Mouse (Mus musculus): ENCODE results near the gene Acoxl. TPM values are rescaled to one million over a fixed set of nuclear protein-coding genes. Genes with fewer than 3 reads are reported as not detected.

Gene Acoxl
- total RNA-seq, 1 experiment from 2014 or later: 1.7 TPM

DNA sequence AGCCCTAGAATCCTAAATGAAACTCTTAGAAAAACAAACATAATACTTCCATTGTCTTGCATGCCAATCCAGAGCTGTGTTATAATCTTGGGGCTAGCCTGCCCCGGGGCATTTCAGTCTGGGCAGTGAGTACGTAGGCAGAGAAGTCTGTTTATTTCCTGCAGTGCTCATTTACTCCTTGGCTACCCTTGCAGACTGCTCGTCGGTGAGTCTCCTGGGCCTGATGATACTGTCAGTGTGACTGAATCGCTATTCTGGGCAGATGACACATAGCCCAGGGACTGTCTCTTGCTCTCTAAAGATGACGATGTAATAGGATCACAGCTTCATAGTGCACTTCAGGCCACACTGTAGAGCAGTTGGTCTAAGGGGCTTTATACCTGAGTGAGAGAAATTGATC is 56.2 kb downstream of the Acoxl start:
- DNase-seq: peak; percentile 4

DNA sequence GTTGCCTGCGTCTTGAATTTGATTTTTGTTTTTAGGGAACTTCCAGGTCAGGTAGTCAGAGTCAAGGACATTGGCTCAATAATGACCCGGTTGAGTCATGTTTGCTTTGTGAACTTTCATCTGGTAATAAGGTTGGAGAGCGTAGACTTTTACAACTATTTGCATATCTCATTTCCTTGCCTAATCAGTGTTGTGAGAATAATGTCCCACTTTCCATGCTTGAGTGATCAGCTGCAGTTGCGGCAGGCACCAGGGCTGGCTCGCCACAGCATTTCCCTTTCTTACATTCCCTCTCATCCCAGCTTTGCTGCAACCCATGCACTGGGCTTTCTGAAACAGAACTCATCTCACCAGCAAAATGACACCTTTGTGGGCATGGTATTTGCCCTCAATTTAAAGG is 59.0 kb downstream of the Acoxl start:
- DNase-seq: no peak

DNA sequence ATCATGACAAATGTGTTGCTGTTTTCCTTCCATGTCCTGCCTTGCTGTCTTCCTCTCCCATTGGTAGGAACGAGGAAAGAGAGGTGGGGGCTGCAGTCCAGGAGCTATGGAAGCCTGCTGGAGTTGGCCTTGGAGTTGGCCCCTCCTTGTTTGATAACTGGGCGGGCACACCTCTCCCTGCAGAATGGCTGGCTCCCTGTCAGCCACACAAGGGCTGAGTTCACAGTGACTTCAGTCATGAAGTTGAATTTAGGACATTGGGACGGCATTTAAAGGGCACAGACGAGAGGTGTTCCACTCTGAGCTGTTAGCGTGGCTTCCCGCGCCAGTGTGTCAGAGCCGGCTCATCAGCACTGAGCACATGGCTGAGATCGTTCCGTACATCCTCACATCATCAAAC is 66.2 kb downstream of the Acoxl start:
- no peak for DNase-seq

DNA sequence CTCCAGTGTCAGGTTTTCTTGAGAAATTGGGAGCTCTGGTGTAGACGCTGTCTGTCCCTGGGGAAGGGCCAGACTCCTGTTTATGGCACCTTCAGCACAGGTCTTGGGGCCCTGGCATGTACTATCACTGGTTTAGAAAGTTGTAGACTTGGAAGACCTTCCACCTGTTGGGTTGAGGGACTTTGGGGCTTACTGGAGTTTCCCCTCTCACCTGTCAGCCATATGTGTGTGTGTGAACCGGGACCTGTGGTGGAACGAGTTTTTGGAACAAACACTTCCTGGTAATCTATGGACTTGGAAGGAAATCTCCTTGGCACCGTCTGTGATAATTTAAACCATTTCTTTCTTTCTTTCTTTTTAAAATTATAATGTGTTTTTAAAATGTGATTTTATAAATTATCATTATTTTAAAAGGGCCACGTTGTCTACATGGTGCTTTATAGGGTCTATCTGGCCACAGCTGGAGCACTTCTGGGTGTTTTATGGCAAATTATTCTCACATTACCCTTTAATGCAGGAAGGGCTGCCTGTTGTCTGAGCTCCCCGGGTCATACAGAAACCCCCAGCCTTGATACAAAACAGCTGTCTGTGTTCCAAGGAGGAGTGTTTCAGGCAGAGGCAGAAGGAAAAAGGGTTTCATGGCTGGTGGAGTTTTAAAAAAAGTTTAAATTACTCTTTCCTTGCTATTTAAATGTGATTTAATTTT is 68.5 kb downstream of the Acoxl start:
- no peak for DNase-seq

DNA sequence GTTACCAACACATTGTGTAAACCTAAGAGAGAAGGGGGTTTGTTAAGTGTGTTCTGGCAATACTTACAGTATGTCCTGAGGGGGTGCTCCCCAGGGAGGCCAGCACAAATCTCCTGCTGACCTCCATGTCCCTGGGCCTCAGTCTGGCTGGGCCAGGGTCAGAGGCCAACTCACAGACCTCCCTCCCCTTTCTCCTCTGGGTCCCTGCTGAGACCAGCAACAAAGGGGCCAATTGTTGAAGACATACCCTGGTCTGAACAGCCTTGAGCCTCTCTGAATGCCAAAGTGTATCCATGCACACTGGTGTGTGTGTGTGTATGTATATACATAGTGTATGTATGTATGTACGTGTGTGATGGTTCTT is 69.0 kb downstream of the Acoxl start:
- DNase-seq: no peak

DNA sequence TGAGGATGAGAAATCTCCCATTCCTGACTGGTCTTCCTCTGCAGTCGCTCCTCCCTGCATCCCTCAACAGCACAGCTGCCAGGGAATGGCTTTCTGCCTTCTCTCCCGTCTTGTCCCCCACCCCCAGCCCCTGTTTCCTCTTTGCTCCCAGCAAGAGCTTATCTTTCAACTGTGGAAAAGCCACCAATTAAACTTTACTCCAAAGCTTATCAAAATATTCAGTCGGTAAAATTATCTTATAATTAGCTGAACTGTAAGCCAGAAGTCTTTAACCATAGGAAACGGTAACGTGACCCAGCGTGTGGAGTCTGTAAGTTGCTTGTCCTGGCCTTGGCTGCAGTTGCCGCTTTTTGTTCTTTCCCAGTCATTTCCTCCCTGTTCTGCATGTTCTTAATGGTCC is 70.2 kb downstream of the Acoxl start:
- DNase-seq: no peak

DNA sequence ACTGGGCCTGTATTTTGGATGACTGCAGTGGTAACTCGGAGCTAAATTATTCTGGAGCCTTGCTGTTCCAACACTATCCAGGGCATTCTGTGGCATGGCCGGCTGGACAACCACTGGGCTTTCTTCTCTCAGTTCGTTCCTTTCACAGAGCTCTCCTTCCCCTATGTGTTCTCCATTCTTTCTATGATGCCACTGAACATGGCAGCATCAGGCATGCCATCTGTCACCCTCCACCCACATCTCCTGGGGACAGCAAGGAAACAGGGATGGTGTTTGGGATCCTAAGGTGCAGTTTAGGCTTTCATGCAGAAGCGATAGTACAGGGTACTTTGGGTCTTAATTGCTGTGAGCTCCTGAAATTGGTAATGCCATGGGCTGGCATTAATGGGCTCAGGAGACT is 71.1 kb downstream of the Acoxl start:
- DNase-seq: no peak

DNA sequence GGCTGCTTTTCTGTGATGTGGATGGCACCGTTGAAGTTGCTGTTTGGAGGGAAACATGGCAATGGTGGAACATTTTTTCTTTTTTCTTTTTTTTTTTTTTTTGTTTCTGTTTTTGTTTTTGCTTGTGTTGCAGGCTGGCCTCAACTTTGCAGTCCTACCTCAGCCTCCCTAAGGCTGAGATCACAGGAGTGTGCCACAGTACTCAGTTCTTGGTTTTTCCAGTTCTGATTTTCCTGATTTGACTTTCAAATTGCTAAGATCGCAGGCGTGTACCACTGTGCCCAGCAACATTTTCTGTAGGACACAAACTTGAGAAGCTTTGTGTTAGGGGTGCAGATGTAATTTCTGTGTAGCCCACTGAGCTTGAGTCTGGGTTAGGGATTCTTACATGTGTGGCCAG is 72.9 kb downstream of the Acoxl start:
- DNase-seq: no peak

DNA sequence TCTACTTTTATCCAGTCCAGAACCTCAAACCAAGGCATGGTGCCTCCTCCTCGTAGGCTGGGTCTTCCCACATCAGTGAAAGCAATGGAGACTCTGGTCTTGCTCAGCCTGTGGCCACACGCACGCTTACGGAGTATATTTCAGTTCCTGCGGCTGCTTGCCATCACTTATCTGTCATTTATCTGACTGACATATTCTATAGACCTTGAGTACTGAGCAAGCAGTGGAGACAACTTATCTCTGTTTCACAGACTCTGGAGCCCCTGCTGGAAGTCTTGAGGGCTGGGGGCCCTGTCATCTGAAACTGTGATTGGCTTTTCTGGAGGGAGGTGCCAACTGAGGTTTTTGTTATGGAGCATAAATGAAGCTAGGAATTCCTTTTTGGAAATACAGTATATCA is 75.4 kb downstream of the Acoxl start:
- DNase-seq: no peak

DNA sequence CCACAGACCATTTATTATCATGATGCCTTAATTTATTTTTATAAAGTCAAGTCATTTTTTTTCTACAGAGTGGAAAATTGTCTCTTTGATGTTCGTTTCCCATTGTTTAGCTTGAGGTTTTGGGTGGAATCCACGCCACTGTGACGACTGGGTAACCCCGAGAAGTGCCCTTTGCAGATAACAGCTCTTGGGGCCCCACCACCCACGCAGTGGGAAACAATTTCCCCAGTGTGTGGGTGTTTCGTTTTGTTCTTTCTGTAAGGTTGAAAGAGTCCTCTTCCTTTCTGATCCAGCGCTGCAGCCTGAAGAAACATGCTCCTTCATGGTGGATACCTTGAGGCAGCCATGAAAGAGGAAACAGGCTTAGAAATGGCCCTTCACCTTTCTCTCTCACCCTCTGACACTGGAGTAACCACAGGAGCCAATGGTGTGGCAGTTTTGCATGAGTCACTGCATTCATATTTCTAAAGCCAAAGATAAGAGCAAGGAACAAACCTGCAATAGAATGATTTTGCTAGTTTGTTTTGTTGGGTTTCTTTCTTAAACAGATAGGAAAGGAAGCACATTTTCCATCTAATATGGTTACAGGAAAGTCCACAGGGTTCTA is 78.2 kb downstream of the Acoxl start:
- no peak for DNase-seq

DNA sequence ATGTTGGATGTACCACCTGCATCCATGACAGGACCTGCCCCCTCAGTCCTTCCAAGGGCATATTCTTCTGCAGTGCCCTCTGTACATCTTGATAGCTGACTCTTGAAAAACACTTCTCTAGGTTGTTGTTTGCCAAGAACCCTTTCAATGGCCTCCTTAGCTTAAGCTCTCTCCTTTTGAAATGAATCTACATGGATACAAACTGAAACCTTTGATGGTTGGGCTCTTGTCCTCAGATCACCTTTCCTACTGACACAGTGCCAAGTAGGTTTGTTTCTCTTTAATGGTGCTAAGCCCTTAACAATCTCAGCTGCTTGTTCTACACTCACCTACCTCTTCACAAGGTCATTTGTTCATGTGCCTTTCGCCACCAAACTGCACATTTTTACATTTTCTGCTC is 81.1 kb downstream of the Acoxl start:
- no peak for DNase-seq

DNA sequence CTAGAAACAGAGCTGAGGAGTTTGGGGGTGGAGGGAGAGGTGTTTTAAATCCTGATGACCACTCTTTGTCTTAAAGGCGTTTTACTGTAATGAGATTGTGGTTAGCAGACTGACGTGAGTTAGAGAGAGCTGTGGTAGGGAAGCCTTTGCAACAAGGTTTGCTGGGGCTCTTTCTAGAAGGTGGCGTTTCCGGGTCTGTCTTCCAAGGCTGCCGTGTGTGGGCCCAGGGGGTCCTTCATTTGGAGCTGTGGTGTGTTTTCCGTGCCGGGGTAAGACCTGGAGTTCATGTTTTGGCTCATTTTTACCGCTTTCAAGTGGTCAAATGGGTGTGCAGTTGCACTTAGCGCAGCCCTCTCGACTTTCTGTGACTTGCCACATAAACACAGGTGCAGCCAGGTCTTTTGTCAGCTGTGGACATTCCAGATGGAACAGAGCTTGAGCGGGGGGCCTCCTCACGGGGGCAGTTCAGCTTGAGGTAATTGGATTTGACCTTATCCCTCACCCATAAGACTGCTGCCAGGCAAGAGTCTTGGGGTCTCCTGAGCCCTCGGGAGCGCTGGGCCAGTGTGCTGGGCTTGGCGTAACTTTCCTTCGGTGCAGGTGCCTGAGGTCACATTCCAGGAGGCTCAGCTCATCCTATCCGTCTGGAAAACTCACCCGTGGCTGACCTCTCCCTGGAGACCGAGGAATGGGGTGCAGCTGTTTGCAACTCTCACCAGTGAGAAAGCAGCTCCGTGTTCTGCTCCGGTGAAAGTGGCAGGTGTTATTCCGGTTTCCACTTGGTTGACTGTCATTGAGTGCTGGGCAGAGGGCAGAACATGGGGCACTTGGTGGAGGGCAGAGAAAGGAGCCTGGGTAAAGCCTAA is 83.6 kb downstream of the Acoxl start:
- DNase-seq: no peak

DNA sequence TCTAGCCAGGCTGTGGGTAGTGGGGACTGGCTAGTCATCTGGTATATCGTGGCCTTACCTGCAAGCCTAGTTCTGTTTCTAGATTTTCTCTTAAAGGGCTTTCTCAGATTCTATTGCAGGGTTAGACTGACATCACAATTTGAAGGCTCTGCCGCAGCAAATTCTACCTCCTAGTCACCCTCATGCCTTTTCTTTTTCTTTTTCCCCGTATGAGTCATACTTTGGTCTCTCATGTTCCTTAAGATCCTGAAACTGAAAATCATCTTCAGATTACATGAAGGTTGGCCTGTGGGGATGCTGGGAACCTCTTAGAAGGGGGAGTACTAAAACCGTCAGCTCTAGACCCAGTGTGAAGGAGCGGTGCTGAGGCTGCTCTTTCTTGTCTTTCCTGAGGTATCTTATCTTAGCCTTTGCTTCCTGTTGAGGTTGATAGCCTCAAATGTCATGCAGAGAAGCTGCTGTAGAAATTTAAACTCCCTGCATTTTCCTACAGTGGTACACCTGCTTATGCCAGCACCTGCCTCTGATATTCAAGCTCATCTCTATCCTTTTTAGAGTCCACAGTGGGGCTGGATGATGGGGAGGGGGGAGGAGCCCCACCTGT is 84.5 kb downstream of the Acoxl start:
- DNase-seq: no peak

DNA sequence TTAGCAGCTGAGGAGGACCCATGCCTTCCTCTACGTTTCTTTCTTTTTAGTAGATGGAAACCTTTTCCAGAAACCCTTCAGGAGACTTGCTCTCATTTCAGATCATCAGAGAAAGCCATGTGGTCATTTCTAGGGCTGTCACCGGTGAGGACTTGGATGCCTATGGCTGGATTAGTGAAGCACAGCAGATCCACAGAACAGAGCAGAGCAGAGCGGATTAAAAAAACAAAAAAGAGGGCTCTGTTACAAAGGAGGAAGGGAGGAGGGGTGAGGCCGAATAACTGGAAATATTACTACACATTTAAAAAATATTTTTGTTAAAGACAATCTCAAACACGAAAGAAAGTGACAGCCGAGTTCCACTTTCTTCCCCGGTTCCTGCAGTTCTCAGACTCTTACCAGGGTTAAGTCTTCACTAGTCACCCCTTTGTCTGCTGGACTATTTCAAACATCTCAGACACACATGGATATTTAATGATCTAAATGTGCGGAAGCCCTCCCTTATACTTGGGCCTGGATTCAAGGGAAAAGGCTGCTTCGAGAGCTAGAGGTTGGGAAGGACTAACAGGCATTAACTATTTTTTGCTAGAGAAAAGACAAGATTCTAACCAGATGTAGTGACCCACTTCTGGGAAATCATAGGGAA is 88.1 kb downstream of the Acoxl start:
- no peak for DNase-seq

DNA sequence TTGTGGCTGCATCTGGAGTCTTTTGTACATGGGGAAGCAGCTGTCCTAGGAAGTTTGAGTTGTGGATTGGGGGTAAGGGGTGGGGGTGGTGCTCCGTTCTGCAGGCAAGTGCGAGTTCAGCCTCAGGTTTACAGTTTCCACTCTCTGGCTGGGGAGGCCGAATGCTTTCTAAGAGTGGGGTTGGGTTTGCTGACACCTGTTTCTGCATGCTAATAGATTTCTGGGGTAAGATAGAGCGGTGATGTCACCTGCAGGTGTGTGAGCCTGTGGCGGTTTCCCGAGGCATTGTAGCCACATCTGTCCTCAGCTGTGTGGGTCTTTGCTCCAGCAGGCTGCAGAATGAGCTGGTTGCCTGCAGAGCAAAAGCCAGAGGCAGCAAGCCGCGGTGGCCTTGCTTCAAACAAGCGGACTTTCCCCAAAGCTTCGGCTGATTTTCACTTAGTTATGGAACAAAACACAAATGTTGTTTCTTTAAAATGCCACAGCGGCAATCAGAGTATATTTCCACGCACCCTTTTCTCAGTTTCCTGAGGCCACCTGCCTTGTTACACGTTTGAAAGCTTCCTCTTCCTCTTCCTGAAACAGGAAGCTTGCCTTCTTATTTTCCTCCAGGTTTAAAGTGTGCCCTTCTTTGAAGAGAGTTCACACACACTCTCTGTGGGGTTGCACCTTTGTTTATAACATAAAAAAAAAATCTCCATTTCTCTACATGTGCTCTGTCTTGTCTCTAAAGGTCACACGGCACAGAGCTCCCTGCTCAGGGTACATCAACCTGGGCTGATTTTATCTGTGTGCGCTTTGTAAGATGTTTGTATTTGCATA is 89.0 kb downstream of the Acoxl start:
- no peak for DNase-seq

DNA sequence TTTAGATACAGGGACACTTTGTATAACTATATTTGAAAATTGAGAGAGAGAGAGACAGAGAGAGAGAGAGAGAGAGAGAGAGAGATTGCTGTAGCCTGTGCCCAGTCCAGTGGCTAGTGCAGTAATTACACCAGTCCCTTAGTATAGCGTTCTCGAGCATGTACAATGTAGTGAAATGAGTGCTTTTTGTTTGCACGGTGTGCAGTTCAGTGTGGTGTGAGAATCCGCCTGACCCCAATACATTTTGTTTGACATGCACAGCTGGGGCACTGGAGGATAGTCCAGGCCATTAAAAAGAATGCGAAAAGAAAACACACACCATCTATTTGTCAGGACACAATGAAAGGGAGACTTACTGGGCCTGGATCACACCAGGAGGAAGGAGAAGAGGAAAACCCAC is 89.6 kb downstream of the Acoxl start:
- DNase-seq: no peak

DNA sequence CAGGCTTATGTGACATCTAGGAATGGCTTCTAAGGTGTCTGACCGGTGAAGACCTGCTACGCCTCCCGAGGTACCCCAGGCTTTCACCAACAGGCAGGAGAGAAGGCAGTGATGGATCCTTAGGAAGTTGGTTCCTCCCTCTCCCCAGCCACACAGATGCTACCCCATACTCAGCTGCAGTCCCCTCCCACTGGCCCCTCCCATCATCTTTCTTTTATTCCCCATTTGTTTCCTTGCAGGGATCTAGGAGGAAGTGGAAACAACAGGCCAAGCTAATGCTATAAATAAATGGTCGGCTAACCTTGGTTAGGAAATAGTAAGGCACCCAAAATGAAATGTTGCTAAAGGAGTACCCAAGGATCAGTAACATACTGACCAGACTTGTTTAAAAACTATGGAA is 90.2 kb downstream of the Acoxl start:
- DNase-seq: no peak

DNA sequence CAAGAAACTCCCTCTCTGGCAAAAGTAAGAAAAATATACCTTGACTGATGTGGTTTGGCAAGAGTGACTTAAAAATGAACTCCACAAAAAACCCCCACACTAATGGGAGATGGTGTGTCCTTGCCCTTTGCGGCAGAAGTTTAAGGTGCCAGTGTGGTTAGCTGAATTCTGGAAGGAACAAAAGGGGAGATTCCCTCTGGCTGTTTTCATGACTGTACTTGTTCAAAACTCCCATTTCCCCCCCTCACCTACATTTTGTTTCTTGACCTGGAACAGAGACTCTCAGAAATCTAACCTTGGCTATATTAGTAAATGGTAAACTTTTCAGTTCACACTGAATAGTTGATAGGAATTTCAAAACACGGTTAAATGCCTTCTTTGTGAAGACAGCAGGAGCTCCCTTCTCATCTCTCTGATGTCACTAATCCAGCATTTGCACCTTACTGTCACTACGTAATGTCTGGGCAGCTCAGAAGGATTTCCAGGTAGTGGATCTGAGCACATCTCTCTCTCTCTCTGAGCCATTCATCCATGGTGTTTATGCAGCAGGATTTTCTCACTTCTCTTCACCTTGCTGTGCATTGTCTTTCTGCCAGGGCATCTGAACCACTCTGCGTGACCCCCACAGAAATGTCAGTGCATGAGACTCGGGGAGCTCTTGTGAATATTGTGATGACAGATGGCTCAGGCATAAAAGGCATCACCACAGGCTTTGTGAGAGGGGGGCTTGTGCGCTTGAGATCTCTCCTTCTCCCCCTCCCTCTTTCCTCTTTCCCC is 91.5 kb downstream of the Acoxl start:
- no peak for DNase-seq

DNA sequence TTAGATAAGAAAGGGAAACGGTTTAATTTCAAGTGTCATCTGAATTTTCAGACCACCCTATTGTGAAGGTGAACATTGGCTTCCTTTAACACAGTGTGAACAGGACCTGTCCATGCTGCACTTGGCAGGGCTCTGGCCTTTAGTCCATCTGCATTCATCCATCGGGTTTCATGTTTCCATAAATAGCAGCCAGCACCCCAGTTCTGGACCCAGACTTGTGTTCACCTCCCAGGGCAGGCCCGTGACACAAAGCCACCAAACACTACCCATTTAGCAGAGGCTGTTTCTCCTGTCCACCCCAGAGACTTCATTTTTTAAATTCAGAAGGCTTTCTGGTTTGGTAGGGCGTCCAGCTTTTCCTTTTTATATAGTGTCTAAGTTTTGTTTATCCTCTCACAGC is 92.9 kb downstream of the Acoxl start:
- DNase-seq: no peak

DNA sequence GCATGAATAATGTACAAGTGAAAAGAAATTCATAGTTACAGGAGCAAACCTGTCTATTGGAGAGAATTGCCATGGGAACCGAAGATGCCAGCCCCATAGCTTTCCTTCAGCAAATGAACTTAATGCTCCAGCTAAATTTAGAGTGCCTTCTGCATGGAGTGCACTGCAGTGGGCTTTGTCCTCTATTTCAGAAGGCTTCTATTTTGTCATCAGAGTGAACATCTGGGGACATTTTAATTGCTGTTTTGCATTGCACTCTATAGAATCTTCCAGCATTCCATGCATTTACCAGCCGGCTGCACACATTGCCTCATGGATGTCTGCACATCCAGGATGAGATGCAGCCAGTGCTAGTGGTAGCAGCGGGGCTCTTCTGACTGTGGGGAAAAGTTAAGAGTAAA is 94.9 kb downstream of the Acoxl start:
- no peak for DNase-seq

DNA sequence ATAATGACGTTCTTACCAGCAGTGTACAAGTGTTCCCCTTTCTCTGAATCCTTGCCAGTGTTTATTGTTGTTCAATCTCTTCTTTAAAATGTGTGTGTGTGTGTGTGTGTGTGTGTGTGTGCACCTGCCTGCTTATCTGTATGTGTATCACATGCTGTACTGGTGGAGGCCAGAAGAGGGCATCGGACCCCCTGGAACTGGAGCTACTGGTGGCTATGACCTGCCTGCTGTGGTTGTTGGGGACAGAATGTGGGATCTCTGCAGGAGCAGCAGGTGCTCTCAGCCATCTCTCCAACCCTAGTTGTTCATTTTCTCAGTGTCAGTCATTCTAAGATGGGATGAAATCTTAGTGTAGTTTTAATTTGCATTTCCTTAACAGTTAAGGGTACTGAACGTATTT is 98.4 kb downstream of the Acoxl start:
- DNase-seq: peak; percentile 18
